Mouse (Mus musculus) thymus, postnatal 4 days (tissue): ENCODE data around the gene Arhgef3.
A peak's percentile ranks its signal among the peaks of the same experiment; 100 is the strongest.
"Not testable (repeated sequence)": the region's sequence is repeated elsewhere in the genome, so short reads cannot be mapped to it uniquely, and the experiment has no call there.

ENCODE experiments used
- DNase-seq: peaks from one replicate; pipeline ENCODE4 v3.0.0; 2021

Arhgef3 gene

DNA sequence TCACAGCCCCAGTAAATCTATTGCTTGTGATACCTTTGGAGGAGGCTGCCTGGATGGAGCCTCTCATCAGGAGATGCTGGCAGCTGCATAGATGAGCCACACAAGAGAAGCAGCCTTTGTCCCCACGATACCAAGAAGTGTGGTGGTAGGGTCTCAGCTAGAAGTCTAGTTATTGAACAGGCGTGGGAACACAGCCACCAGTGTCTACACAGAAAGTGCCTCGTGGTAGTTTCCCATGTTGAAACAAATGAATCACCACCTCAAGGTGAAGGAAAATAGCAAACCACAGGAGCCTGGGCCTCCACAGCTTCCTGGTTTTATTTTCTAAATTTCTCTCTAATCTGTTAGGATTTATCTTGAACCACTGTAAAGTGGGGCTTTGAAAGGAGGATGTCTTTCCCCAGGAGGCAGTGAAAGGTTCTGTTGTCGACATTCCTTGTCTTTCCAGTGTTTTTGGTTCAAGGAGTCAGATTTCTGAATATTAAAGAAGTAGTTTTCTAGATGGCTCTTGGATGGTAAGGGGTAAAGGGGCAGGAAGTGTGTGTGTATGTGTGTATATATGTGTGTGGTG lies 119.7 kb downstream of the Arhgef3 start:
- no peak for DNase-seq

GRCm38 (mm10) chr14:27235897-27236553 lies 121.3 kb downstream of the Arhgef3 start:
- DNase-seq: peak; percentile 37

DNA sequence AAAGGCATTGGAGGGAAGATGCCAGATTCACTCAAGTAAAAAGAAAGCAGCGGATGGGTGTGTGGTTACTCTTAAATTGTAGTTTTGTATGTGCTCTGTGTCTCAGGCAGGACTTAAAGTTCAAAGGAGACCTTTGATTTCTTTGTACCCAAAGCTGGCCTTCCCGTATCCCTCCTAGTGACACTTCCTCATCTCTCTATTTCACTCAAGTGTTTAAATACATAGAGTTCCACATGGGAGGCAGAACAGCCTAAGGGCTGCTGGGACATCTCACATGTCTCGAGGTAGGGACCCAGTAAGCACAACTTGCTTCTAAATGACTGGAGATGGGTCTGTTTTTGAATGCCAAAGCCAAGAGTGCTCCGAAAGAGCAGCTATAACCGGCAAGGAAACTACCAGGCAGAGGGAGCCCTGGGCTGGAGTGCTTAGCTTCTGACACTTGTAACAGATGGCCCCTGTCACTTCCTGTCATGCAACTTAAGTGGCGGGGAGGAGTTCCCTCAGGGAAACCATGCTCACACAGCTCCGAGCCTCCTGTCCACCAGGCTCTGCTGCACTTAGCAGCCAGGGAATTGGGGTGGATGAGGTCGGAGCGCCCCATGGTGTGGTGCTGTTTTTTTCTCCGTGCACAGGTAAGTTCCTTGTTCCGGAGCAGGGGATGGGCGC lies 123.0 kb downstream of the Arhgef3 start:
- DNase-seq: peak; percentile 72

DNA sequence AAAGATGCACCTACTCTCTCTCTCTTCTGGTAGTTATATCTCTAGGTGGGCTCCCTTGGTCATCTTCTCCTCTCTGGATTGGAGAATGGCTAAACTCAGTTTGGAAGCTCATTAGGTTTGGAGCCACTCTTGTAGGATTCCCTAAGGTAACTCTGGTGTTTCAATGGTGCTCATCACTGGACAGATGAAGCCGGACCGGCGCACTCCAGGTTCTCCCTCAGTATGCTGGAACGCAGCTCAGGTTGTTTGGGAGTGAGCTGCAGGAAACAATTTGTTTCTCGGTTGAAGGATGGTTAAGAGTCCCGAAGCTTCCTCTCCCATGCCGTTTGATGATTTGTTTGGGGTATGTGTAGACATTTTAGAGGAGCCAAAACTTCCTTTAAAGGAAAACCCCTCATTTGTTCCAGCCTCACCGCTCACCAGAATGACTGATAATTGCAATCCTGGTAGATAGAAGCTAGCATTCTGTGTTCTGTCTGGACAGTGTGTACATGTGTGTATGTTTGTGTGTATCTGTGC lies 124.0 kb downstream of the Arhgef3 start:
- DNase-seq: no peak

- no peak for DNase-seq
These were observed 124.9 kb downstream of the Arhgef3 start for GRCm38 (mm10) chr14:27239551-27240091.

DNA sequence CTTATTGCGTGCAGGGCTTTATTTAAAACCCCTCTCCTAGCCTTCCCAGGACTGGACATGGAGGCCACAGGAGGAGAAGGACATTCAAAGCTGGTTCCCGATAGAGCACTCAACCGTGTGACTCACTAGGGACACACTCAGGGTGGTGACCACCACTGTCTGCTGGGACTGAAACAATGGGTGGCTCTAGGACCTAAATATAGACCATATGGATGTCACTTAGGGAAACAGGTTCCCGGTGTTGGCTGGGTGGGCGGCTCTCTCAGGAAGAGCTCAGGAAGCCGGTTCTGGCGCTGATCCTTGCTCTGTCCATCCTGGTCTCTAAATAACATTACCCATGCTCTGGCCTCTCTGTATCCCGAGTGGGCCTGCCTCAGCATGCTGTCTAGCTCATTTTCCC lies 127.6 kb downstream of the Arhgef3 start:
- no peak for DNase-seq

- DNase-seq: no peak
These were observed 128.1 kb downstream of the Arhgef3 start for GRCm38 (mm10) chr14:27242769-27243168.

DNA sequence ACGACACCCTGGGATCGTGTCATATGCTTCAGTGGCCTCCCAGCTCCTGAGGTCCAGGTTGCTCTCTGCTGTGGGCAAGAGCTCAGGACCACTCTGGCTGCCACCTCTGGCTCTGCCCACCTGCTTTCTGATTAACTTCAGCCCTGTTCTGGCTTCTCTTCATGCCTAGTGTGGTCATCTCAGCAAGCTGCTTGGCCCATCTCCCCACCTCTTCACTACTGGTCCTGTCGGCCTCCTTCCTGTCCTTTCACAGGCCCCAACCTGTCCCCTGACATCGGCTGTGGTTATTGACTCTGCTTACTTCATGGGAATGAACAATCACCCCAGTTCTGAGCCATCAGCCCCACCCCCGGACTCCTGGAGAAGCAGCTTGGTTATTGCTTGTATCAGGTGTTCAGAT lies 128.9 kb downstream of the Arhgef3 start:
- DNase-seq: no peak

DNA sequence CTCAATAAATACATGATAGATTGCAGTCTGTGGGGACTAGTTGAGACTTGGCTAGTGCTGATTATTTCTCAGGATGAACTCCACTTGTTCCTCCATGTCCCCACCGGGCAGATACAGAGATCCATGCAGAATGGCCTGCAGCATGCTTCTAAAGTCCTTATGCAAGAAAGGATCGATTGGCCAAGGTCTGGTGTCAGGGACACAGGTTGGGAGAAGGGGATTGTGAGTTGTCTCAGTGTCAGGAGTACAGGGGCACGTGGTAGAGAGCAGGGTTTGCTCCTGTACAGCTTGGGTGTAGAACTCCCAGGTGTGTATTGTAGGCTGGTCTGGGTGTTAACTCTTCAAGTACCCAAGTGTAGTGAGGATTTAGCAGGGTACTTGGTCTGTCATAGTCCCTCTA lies 130.2 kb downstream of the Arhgef3 start:
- DNase-seq: no peak

DNA sequence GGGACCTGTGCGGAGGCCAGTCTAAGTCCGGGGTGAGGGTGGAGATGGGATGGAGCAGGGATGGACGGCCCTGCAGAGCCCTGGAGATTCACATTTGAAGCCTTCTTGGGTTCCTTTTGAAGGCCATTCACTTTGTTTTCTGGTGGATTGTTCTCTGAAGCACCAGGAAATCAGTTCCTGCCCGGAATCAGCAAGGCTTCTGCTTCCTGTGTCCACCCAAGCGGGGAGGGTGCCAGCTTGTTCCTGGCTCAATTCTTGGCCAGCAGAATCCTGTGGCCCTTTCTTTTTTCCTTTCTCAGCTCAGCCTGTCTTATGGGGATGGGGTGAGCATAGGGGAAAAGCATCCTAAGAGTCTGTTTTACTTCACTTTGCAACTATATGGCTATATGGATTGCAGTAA lies 131.7 kb downstream of the Arhgef3 start:
- no peak for DNase-seq

- DNase-seq: not testable (repeated sequence)
These were observed 132.2 kb downstream of the Arhgef3 start for GRCm38 (mm10) chr14:27246948-27247347.

GRCm38 (mm10) chr14:27249121-27249520 lies 134.4 kb downstream of the Arhgef3 start:
- DNase-seq: no peak

DNA sequence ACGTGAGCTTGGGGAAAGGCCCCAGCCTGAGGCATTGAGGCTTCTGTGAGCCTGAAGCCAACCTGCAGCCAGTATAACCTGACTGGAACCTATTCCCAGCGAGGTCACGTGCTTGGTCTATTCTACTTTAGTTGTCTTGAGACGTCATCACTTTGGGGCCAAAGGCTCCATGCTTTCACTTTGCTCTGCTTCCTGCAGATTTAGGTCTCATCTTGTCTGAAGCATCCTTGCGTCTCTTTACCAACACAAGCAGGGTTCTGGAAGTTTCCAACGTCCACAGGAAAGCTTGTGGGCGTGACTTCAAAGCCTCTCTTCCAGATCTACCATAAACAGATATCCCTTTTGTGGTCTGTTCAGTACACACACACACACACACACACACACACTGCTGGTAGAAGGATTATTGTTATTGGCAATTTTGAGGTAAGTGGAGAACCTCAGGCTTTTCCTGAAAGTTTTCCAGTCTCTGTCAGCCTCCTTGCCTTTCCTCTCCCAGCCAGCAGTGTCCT lies 135.6 kb downstream of the Arhgef3 start:
- no peak for DNase-seq

- peak; percentile 71 for DNase-seq
These were observed 138.7 kb downstream of the Arhgef3 start for GRCm38 (mm10) chr14:27253391-27253790.

DNA sequence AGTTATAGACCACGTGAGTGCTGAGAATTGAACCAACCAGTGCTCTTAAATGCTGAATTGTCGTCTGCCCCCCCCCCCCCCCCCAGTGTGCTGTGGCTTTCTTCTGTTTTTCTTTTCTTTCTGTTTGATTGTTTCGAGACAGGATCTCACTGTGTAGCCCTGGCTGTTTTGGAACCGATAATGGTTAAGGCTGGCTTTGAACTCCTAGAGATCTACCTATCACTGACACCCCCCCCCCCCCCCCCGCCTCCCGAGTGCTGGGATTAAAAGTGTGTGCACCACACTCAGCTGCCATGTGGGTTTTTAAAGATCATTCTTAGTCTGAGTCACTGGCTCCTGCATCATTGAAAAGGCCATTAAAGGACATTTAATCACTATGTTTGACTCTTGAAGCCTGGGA lies 147.7 kb downstream of the Arhgef3 start:
- DNase-seq: no peak

DNA sequence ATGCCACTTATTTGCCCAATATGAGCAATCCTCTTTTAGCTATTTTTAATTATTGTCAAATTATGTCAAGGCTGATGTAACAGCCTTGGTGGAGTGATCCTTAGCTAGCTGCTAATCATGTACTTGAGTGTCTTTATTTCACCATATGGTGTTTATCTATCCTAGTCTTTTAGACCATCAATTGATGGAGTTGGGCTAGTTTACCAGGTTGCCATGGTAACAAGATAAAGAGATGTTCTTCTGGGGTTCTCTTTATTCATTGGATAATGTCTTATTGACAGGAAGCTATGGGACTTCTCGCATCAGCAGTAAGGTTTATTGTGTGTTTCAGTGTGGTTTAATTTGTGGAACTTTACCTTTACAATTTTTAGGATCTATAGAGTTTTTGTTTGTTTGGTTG lies 151.9 kb downstream of the Arhgef3 start:
- DNase-seq: no peak

DNA sequence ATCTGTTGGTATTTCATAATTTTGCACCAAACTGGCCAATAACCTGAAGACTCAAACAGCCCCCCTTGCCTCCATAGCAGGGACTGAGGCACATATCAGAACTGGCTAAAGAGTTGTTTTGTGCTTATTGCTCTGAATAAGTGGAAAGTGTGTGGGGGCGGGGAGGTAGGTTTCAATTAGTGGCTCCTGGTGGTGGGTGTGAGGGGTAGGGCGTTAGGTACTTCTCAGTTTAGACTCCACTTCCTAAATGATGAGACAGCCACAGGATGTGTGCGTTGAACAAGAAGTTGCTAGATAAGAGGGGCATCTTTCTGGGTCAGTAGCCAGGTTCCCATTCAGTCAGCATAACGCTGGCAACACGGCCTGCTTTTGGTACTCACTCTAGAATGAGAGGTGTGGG lies 153.4 kb downstream of the Arhgef3 start:
- no peak for DNase-seq

GRCm38 (mm10) chr14:27268986-27269700 lies 154.4 kb downstream of the Arhgef3 start:
- no peak for DNase-seq

DNA sequence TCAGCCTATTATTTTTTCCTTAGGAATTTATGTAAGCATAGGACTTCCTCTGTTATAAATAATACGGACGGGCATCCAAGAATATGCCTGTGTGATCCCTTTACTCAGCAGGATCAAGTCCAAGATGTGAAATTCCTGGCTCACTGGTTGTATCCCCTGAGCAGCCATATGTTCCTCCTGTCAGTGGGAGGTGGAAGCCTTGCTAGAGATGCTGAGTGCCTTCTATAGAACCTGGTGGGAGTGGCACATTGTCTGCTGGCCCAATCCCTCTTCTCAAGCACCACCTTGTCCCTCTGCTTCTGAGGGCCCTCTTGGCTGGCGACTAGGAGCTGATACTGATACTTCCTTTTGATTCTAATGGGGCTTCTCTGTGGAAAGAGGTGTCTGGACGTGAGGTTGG lies 155.1 kb downstream of the Arhgef3 start:
- DNase-seq: no peak

GRCm38 (mm10) chr14:27270466-27270865 lies 155.8 kb downstream of the Arhgef3 start:
- no peak for DNase-seq

DNA sequence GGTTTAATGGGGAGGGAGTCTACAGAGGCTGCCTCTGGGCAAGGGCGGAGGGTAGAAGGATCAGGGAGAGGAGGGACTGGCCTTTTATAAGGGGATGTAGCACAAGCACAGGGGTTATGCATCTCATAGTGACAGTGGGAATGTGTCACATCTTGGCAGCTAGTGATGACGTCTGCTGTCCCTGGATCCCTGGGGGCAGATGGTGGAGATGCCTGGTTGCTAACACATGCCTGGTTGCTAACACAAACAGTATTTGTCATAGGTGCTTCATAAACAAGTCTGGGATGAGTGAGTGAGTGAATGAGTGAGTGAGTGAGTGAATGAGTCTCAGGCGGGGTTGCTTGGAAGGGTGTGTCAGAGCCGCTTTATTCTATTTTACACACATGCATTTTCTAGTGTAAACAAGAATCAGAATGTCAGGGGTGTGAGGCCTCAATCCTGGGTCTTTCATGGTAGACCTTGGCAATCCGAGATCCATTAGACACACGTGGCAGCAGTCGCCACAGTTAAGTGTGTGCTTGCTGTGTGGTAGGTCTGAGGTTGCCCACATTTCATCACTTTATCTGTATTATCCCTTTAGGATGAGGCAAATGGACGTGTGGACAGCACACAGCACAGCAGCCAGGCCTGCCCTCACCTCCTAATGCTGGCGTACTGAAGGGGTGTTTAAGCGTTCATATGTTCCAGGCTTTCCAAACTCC lies 156.8 kb downstream of the Arhgef3 start:
- DNase-seq: no peak

- no peak for DNase-seq
These were observed 157.6 kb downstream of the Arhgef3 start for GRCm38 (mm10) chr14:27272072-27272834.
